Mouse (Mus musculus) liver, embryonic 14.5 days (tissue): ENCODE results near the gene Qpctl.

ENCODE experiments used
- CTCF ChIP-seq: IDR thresholded peaks from 2 replicates; pipeline ENCODE4 v1.5.1; 2016; ENCODE audit warnings: antibody characterized with exemption, low read depth, control low read depth
- EP300 ChIP-seq: IDR thresholded peaks from 2 replicates; pipeline ENCODE4 v1.6.1; 2016; ENCODE audit warnings: antibody characterized with exemption, low read depth

DNA sequence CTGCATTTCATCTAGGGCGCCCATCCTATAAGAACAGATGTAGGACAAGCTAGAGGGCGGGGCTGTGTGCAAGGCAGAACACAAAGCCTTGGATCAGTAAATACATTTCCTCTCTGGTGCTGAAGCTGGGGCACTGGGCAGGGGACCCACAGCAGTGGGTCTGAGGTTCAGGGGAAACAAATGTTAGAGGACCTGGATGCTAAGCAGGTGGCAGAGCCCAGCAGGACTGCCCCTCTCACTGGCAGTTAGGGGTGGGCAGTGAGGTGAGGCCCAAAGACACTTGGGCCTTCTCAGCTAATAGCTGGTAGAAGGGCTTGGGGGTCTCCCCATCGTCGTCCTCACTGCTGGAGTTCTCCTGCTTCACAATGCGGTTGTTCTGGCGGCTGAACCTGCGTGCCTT, 50.3 kb downstream of the Qpctl start:
- TF ChIP-seq CTCF (no peak), EP300 (no peak)
